In genomic region chr19:47067924-47068611, GRCm38 (mm10) we compare ENCODE assay signal across 8 mouse cellular contexts. TPM values are rescaled to one million over a fixed set of nuclear protein-coding genes. Genes with fewer than 3 reads are reported as not detected.
A peak's percentile ranks its signal among the peaks of the same experiment; 100 is the strongest.
DNase-seq lines count a peak whose midpoint lies in the region; ATAC-seq lines count a peak whose summit lies in the region.

No protein-coding gene starts in this region.

- H3K27me3 ChIP-seq in heart, embryonic 13.5 days (replicated peaks), result no peaks in the 10 kb centered on the region
- H3K27me3 ChIP-seq in liver, embryonic 12.5 days (replicated peaks), result no peaks in the 10 kb centered on the region
- H3K27me3 ChIP-seq in stomach, embryonic 14.5 days (ENCODE audit: control insufficient read depth, insufficient read depth, low read length), result no peaks in the 10 kb centered on the region

- peak; percentile 89 for DNase-seq in CD4-positive, CD25-positive, alpha-beta regulatory T cell, adult 2 months (ENCODE audit: low read depth, low spot score)
- peak; percentile 91 for DNase-seq in kidney, postnatal 10 days
- DNase-seq in naive thymus-derived CD4-positive, alpha-beta T cell, adult 2 months (ENCODE audit: low read depth), result peak; percentile 90

- no peaks in the 10 kb centered on the region for H3K4me1 ChIP-seq in brown adipose tissue, adult 24 weeks (ENCODE audit: control insufficient read depth, insufficient read depth, insufficient read length, low read length)
- peaks cover 17% of the 10 kb centered on the region for H3K4me1 ChIP-seq in heart, embryonic 13.5 days
- H3K4me1 ChIP-seq in liver, embryonic 12.5 days, result peaks cover 23% of the 10 kb centered on the region
- no peaks in the 10 kb centered on the region for H3K4me1 ChIP-seq in stomach, embryonic 14.5 days (ENCODE audit: control insufficient read depth, insufficient read depth, low read length)

- peak; percentile 93 for ATAC-seq in erythroid progenitor cell, adult 5-6 weeks (replicated peaks; ENCODE audit: low FRiP score, poor library complexity, severe bottlenecking)
- ATAC-seq in heart, embryonic 13.5 days (ENCODE audit: extremely low read depth, insufficient number of reproducible peaks, low FRiP score, low TSS enrichment), result peak; percentile 90
- peak; percentile 97 for ATAC-seq in liver, embryonic 12.5 days
- ATAC-seq in stomach, embryonic 14.5 days (ENCODE audit: insufficient number of reproducible peaks, insufficient read depth, low FRiP score, low read depth), result peak; percentile 94

- peak overlapping the region; percentile 88 for H3K4me2 ChIP-seq in heart, embryonic 13.5 days
- H3K4me2 ChIP-seq in liver, embryonic 12.5 days, result peak overlapping the region; percentile 77
- peak overlapping the region; percentile 62 for H3K4me2 ChIP-seq in stomach, embryonic 14.5 days (replicated peaks; ENCODE audit: low read depth, low read length)

- peaks cover 30% of the 10 kb centered on the region for H3K36me3 ChIP-seq in heart, embryonic 13.5 days
- peaks cover 30% of the 10 kb centered on the region for H3K36me3 ChIP-seq in liver, embryonic 12.5 days
- H3K36me3 ChIP-seq in stomach, embryonic 14.5 days (ENCODE audit: control insufficient read depth, insufficient read depth, low read length), result peaks cover 15% of the 10 kb centered on the region

- H3K4me3 ChIP-seq in brown adipose tissue, adult 24 weeks (ENCODE audit: insufficient read depth, low read depth, low read length), result peak overlapping the region; percentile 99
- peak overlapping the region; percentile 96 for H3K4me3 ChIP-seq in heart, embryonic 13.5 days
- H3K4me3 ChIP-seq in liver, embryonic 12.5 days, result peak overlapping the region; percentile 87
- peak overlapping the region; percentile 99 for H3K4me3 ChIP-seq in stomach, embryonic 14.5 days (ENCODE audit: low read depth, low read length)

- under 1% methylated on average over 72 of the region's 72 CpGs for WGBS in heart, embryonic 13.5 days
- 2% methylated on average over 67 of the region's 72 CpGs for WGBS in liver, embryonic 12.5 days (ENCODE audit: insufficient replicate concordance)
- under 1% methylated on average over 54 of the region's 72 CpGs for WGBS in stomach, embryonic 14.5 days

- H3K27ac ChIP-seq in brown adipose tissue, adult 24 weeks (replicated peaks; ENCODE audit: low read depth, low read length), result 0 out of 2 replicates have a peak overlapping the region, but pooled peaks have one; percentile 27
- H3K27ac ChIP-seq in heart, embryonic 13.5 days (replicated peaks), result peak overlapping the region; percentile 90
- H3K27ac ChIP-seq in liver, embryonic 12.5 days, result peak overlapping the region; percentile 88
- H3K27ac ChIP-seq in stomach, embryonic 14.5 days (ENCODE audit: low read length), result peak overlapping the region; percentile 84

- no peaks in the 10 kb centered on the region for H3K9me3 ChIP-seq in heart, embryonic 13.5 days
- no peaks in the 10 kb centered on the region for H3K9me3 ChIP-seq in liver, embryonic 12.5 days (replicated peaks)
- no peaks in the 10 kb centered on the region for H3K9me3 ChIP-seq in stomach, embryonic 14.5 days (ENCODE audit: control insufficient read depth, low read depth, low read length)

- peak overlapping the region; percentile 97 for H3K9ac ChIP-seq in heart, embryonic 13.5 days
- H3K9ac ChIP-seq in liver, embryonic 12.5 days, result peak overlapping the region; percentile 97
- peak overlapping the region; percentile 90 for H3K9ac ChIP-seq in stomach, embryonic 14.5 days (replicated peaks; ENCODE audit: low read depth, low read length)

RNA-seq across cellular contexts. Expression of gene Taf5, which starts 0.5 kb away (rescaled TPM):
- 1.4 and 2.2 TPM in 2 replicates for polyA plus RNA-seq in brown adipose tissue, adult 24 weeks (2012; ENCODE audit: insufficient read depth, insufficient read length, missing spikeins)
- total RNA-seq in erythroid progenitor cell, adult 5-6 weeks (2015; ENCODE audit: low replicate concordance), result 19.5 and 19.7 TPM in 2 replicates
- total RNA-seq in erythroid progenitor cell, adult 5-6 weeks (2017; ENCODE audit: low replicate concordance), result 26.1 and 28.5 TPM in 2 replicates
- 3.3 TPM in 2 replicates for polyA plus RNA-seq in heart, embryonic 13.5 days (2015; fragmentation: Nextera tagmentation; extraction: Ambion mirVana)
- 9.5 and 10.1 TPM in 2 replicates for polyA plus RNA-seq in liver, embryonic 12.5 days (2016; fragmentation: Nextera tagmentation; extraction: Ambion mirVana)
- polyA plus RNA-seq in stomach, embryonic 14.5 days (2014; fragmentation: Nextera tagmentation; extraction: Ambion mirVana), result 7.3 and 8.5 TPM in 2 replicates

RNA-seq across cellular contexts. Expression of gene Pcgf6, which starts 17.4 kb away (rescaled TPM):
- polyA plus RNA-seq in brown adipose tissue, adult 24 weeks (2012; ENCODE audit: insufficient read depth, insufficient read length, missing spikeins), result 1.5 and 2.5 TPM in 2 replicates
- 6.7 and 8.6 TPM in 2 replicates for total RNA-seq in erythroid progenitor cell, adult 5-6 weeks (2015; ENCODE audit: low replicate concordance)
- 0.61 and 1.4 TPM in 2 replicates for total RNA-seq in erythroid progenitor cell, adult 5-6 weeks (2017; ENCODE audit: low replicate concordance)
- polyA plus RNA-seq in heart, embryonic 13.5 days (2015; fragmentation: Nextera tagmentation; extraction: Ambion mirVana), result 10.2 and 10.3 TPM in 2 replicates
- polyA plus RNA-seq in liver, embryonic 12.5 days (2016; fragmentation: Nextera tagmentation; extraction: Ambion mirVana), result 19.0 and 20.0 TPM in 2 replicates
- polyA plus RNA-seq in stomach, embryonic 14.5 days (2014; fragmentation: Nextera tagmentation; extraction: Ambion mirVana), result 22.0 and 24.0 TPM in 2 replicates

RNA-seq across cellular contexts. Expression of gene Usmg5, which starts 22.4 kb away (rescaled TPM):
- polyA plus RNA-seq in brown adipose tissue, adult 24 weeks (2012; ENCODE audit: insufficient read depth, insufficient read length, missing spikeins), result 3,706 and 4,472 TPM in 2 replicates
- 215 and 274 TPM in 2 replicates for total RNA-seq in erythroid progenitor cell, adult 5-6 weeks (2015; ENCODE audit: low replicate concordance)
- 74.4 and 133 TPM in 2 replicates for total RNA-seq in erythroid progenitor cell, adult 5-6 weeks (2017; ENCODE audit: low replicate concordance)
- polyA plus RNA-seq in heart, embryonic 13.5 days (2015; fragmentation: Nextera tagmentation; extraction: Ambion mirVana), result 2,381 and 2,562 TPM in 2 replicates
- polyA plus RNA-seq in liver, embryonic 12.5 days (2016; fragmentation: Nextera tagmentation; extraction: Ambion mirVana), result 984 and 997 TPM in 2 replicates
- 1,169 and 1,234 TPM in 2 replicates for polyA plus RNA-seq in stomach, embryonic 14.5 days (2014; fragmentation: Nextera tagmentation; extraction: Ambion mirVana)

RNA-seq across cellular contexts. Expression of gene Pdcd11, which starts 22.5 kb away (rescaled TPM):
- polyA plus RNA-seq in brown adipose tissue, adult 24 weeks (2012; ENCODE audit: insufficient read depth, insufficient read length, missing spikeins), result 3.2 and 5.5 TPM in 2 replicates
- total RNA-seq in erythroid progenitor cell, adult 5-6 weeks (2015; ENCODE audit: low replicate concordance), result 1.4 and 3.4 TPM in 2 replicates
- 1.8 and 5.0 TPM in 2 replicates for total RNA-seq in erythroid progenitor cell, adult 5-6 weeks (2017; ENCODE audit: low replicate concordance)
- polyA plus RNA-seq in heart, embryonic 13.5 days (2015; fragmentation: Nextera tagmentation; extraction: Ambion mirVana), result 5.3 and 5.4 TPM in 2 replicates
- polyA plus RNA-seq in liver, embryonic 12.5 days (2016; fragmentation: Nextera tagmentation; extraction: Ambion mirVana), result 10.9 and 11.7 TPM in 2 replicates
- 10.0 and 11.6 TPM in 2 replicates for polyA plus RNA-seq in stomach, embryonic 14.5 days (2014; fragmentation: Nextera tagmentation; extraction: Ambion mirVana)

RNA-seq across cellular contexts. Expression of gene Nt5c2, which starts 53.1 kb away (rescaled TPM):
- polyA plus RNA-seq in brown adipose tissue, adult 24 weeks (2012; ENCODE audit: insufficient read depth, insufficient read length, missing spikeins), result 31.8 and 36.0 TPM in 2 replicates
- total RNA-seq in erythroid progenitor cell, adult 5-6 weeks (2015; ENCODE audit: low replicate concordance), result 26.4 and 41.4 TPM in 2 replicates
- total RNA-seq in erythroid progenitor cell, adult 5-6 weeks (2017; ENCODE audit: low replicate concordance), result 34.8 and 47.9 TPM in 2 replicates
- polyA plus RNA-seq in heart, embryonic 13.5 days (2015; fragmentation: Nextera tagmentation; extraction: Ambion mirVana), result 102 and 124 TPM in 2 replicates
- 67.1 and 78.5 TPM in 2 replicates for polyA plus RNA-seq in liver, embryonic 12.5 days (2016; fragmentation: Nextera tagmentation; extraction: Ambion mirVana)
- polyA plus RNA-seq in stomach, embryonic 14.5 days (2014; fragmentation: Nextera tagmentation; extraction: Ambion mirVana), result 84.2 and 106 TPM in 2 replicates

Comparison
In these comparisons a context has a peak if more than half of its experiments do, and no peak if none do; other contexts are left out.
1. Peak in every context shown above with its lines: DNase-seq, ATAC-seq, H3K4me3 ChIP-seq and H3K27ac ChIP-seq.
2. H3K27ac ChIP-seq: peak in every context shown above with its lines; median percentile 90 in heart, embryonic 13.5 days; 88 in liver, embryonic 12.5 days; 84 in stomach, embryonic 14.5 days; 27 in brown adipose tissue, adult 24 weeks.